Mouse (Mus musculus) bone marrow macrophage, adult 2 months (primary cell): Measurements from ENCODE around the gene Slc43a3.

Source experiments
- CTCF ChIP-seq: IDR thresholded peaks from 2 replicates; pipeline ENCODE4 v1.5.1; 2012; ENCODE audit warnings: low read depth, mild to moderate bottlenecking, low read length, moderate library complexity
- POLR2A ChIP-seq: IDR thresholded peaks from 2 replicates; pipeline ENCODE4 v1.6.1; 2012; ENCODE audit warnings: mild to moderate bottlenecking, low read depth, low read length, borderline replicate concordance

DNA sequence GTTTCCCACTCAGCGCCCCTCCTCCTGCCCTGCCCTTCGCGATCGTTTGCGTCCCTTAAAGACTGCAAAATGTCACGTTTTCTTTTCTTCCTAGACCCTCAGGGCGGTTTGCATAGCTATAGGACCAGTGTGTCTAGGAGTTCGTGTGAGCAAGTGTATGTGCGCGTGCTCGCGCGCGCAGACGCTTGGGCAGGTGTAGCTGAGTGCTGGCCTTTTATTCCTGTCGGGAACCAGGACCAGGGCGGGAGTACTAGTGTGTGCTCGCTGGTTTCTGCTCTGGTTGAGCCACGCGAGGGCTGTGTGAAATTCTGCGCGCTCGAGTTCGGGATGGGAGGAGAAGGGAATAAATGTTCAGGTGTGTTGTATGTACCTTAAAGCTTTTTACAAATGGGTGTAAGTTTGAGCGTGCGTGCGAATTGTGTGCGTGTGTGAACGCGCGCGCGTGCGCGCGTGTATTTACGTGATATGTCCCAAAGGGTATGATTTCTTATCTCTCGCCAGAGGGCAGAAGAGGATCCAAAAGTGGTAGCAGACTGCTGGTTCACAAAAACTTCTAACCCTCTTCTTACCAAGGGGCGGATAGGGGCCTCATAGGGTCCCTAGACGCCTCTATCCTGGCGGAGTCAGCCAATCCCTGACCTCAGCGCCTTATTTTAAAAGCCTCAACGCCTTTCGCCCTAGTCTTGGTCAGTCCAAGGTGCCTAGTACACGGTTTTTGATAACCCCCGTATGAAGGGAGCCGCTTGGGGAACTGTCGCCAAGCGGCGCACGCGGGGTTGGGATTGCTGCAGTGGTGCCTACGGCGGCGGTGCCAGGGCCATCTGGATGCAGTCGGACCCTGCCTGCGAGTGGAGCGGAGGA is 48.7 kb upstream of the Slc43a3 start:
- no peak for TF ChIP-seq POLR2A
- peak; percentile 25; the same call in 1 of the 2 replicates for TF ChIP-seq CTCF
